Mouse (Mus musculus): ENCODE measurements at regions not wholly inside any gene's neighbourhood (a gene's known extent, or its start where the extent isn't known, plus 50 kb on each side); places are given as distances from the start of the nearest gene placed in this dataset.

- H3K9me3 ChIP-seq (ENCODE audit: control insufficient read depth, low read length), result no peaks in the 10 kb centered on the region
- no peaks in the 10 kb centered on the region for H3K36me3 ChIP-seq (ENCODE audit: control insufficient read depth, insufficient read depth, low read length)
- no peak overlapping the region for H3K9ac ChIP-seq (ENCODE audit: low read length)
- H3K4me3 ChIP-seq (ENCODE audit: control insufficient read depth in 1 of 2, insufficient read depth in 1 of 2, low read depth in 1 of 2, low read length in 2 of 2), result no peak overlapping the region
- peaks cover 6 to 8% of the 10 kb centered on the region in 2 experiments; a peak in 3 of 4 replicates for H3K4me1 ChIP-seq (ENCODE audit: control insufficient read depth in 2 of 2, insufficient read depth in 2 of 2, low read length in 2 of 2)
- no peak overlapping the region for H3K4me2 ChIP-seq (ENCODE audit: low read length)
- no peaks in the 10 kb centered on the region for H3K27me3 ChIP-seq (ENCODE audit: control insufficient read depth, insufficient read depth, low read length)
- no peak for ATAC-seq (ENCODE audit: insufficient number of reproducible peaks, insufficient read depth, low FRiP score, low read depth)
- H3K27ac ChIP-seq (replicated peaks in 1 of 2; ENCODE audit: control insufficient read depth in 1 of 2, insufficient read depth in 1 of 2, low read depth in 2 of 2, low read length in 2 of 2), result 0 out of 4 replicates have a peak overlapping the region, but pooled peaks of 1 of the 2 experiments have one; percentile 15
- WGBS, result 58% methylated on average over 1 of the region's 1 CpGs
Measured at GRCm38 (mm10) chr5:43152881-43153280, 80.1 kb upstream of the Cpeb2 start.

- Histone ChIP-seq H3K27ac (replicated peaks in 1 of 2; ENCODE audit: control insufficient read depth in 1 of 2, insufficient read depth in 1 of 2, low read depth in 2 of 2, low read length in 2 of 2) (no peak overlapping the region), H3K4me3 (ENCODE audit: control insufficient read depth in 1 of 2, insufficient read depth in 1 of 2, low read depth in 1 of 2, low read length in 2 of 2) (no peak overlapping the region), H3K4me1 (ENCODE audit: control insufficient read depth in 2 of 2, insufficient read depth in 2 of 2, low read length in 2 of 2) (peaks cover 5 to 6% of the 10 kb centered on the region in 2 experiments; a peak in 3 of 4 replicates), H3K36me3 (ENCODE audit: control insufficient read depth, insufficient read depth, low read length) (no peaks in the 10 kb centered on the region), H3K9me3 (ENCODE audit: control insufficient read depth, low read length) (no peaks in the 10 kb centered on the region), H3K4me2 (ENCODE audit: low read length) (no peak overlapping the region), H3K27me3 (ENCODE audit: control insufficient read depth, insufficient read depth, low read length) (no peaks in the 10 kb centered on the region), H3K9ac (ENCODE audit: low read length) (no peak overlapping the region)
- 83% methylated on average over 3 of the region's 3 CpGs for WGBS
- no peak for ATAC-seq (ENCODE audit: insufficient number of reproducible peaks, insufficient read depth, low FRiP score, low read depth)
Measured at GRCm38 (mm10) chr5:43156771-43157170, 76.2 kb upstream of the Cpeb2 start.

GRCm38 (mm10) chr5:43160140-43160539 is 72.8 kb upstream of the Cpeb2 start:
- Histone ChIP-seq H3K4me1 (ENCODE audit: control insufficient read depth in 2 of 2, insufficient read depth in 2 of 2, low read length in 2 of 2) (no peaks in the 10 kb centered on the region), H3K9me3 (ENCODE audit: control insufficient read depth, low read length) (no peaks in the 10 kb centered on the region), H3K9ac (ENCODE audit: low read length) (no peak overlapping the region), H3K27me3 (ENCODE audit: control insufficient read depth, insufficient read depth, low read length) (no peaks in the 10 kb centered on the region), H3K4me2 (ENCODE audit: low read length) (no peak overlapping the region), H3K36me3 (ENCODE audit: control insufficient read depth, insufficient read depth, low read length) (no peaks in the 10 kb centered on the region), H3K27ac (replicated peaks in 1 of 2; ENCODE audit: control insufficient read depth in 1 of 2, insufficient read depth in 1 of 2, low read depth in 2 of 2, low read length in 2 of 2) (no peak overlapping the region), H3K4me3 (ENCODE audit: control insufficient read depth in 1 of 2, insufficient read depth in 1 of 2, low read depth in 1 of 2, low read length in 2 of 2) (no peak overlapping the region)
- ATAC-seq (ENCODE audit: insufficient number of reproducible peaks, insufficient read depth, low FRiP score, low read depth), result no peak
- 78% methylated on average over 6 of the region's 6 CpGs for WGBS

GRCm38 (mm10) chr5:43181475-43181874 is 51.5 kb upstream of the Cpeb2 start:
- Histone ChIP-seq H3K4me3 (ENCODE audit: control insufficient read depth in 1 of 2, insufficient read depth in 1 of 2, low read depth in 1 of 2, low read length in 2 of 2) (no peak overlapping the region), H3K36me3 (ENCODE audit: control insufficient read depth, insufficient read depth, low read length) (no peaks in the 10 kb centered on the region), H3K4me2 (ENCODE audit: low read length) (no peak overlapping the region), H3K4me1 (ENCODE audit: control insufficient read depth in 2 of 2, insufficient read depth in 2 of 2, low read length in 2 of 2) (no peaks in the 10 kb centered on the region), H3K9ac (ENCODE audit: low read length) (no peak overlapping the region), H3K27ac (replicated peaks in 1 of 2; ENCODE audit: control insufficient read depth in 1 of 2, insufficient read depth in 1 of 2, low read depth in 2 of 2, low read length in 2 of 2) (no peak overlapping the region), H3K9me3 (ENCODE audit: control insufficient read depth, low read length) (no peaks in the 10 kb centered on the region), H3K27me3 (ENCODE audit: control insufficient read depth, insufficient read depth, low read length) (no peaks in the 10 kb centered on the region)
- no peak for ATAC-seq (ENCODE audit: insufficient number of reproducible peaks, insufficient read depth, low FRiP score, low read depth)
- 87% methylated on average over 8 of the region's 8 CpGs for WGBS
